Mouse (Mus musculus) right cerebral cortex, postnatal 36 days (tissue): Measurements from ENCODE around the gene Poldip2.

Source experiments
- DNase-seq, 2 experiments: peaks; one replicate each; pipeline ENCODE4 v3.0.0; 2022; ENCODE audit warnings: low spot score in 2 of 2, mixed read lengths in 1 of 2

Poldip2 gene

GRCm38 (mm10) chr11:78544449-78545111, 32.6 kb downstream of the Poldip2 start:
- DNase-seq: no peak

- DNase-seq: no peak
Observed at GRCm38 (mm10) chr11:78545181-78545580, 33.2 kb downstream of the Poldip2 start.

- DNase-seq: no peak
Observed at GRCm38 (mm10) chr11:78547718-78548460, 35.9 kb downstream of the Poldip2 start.

GRCm38 (mm10) chr11:78549491-78549987, 37.5 kb downstream of the Poldip2 start:
- no peak for DNase-seq

GRCm38 (mm10) chr11:78550168-78551058, 38.4 kb downstream of the Poldip2 start, which contains the start of gene Tmem97:
TSS of gene Tmem97 (minus strand) at chr11:78550777.
- peak; percentile 97 to 98 for DNase-seq

- no peak for DNase-seq
Observed at GRCm38 (mm10) chr11:78551059-78551398, 39.0 kb downstream of the Poldip2 start.

GRCm38 (mm10) chr11:78555623-78556022, 43.6 kb downstream of the Poldip2 start:
- no peak for DNase-seq

GRCm38 (mm10) chr11:78556070-78556469, 44.1 kb downstream of the Poldip2 start:
- DNase-seq: no peak

GRCm38 (mm10) chr11:78557241-78557640, 45.2 kb downstream of the Poldip2 start:
- DNase-seq: no peak

GRCm38 (mm10) chr11:78560447-78560846, 48.5 kb downstream of the Poldip2 start:
- peak; percentile 70 to 71 for DNase-seq

- no peak for DNase-seq
Observed at GRCm38 (mm10) chr11:78566775-78567174, 54.8 kb downstream of the Poldip2 start.

- no peak for DNase-seq
Observed at GRCm38 (mm10) chr11:78567614-78568013, 55.6 kb downstream of the Poldip2 start.

- no peak for DNase-seq
Observed at GRCm38 (mm10) chr11:78568827-78569226, 56.8 kb downstream of the Poldip2 start.

GRCm38 (mm10) chr11:78569806-78570205, 57.8 kb downstream of the Poldip2 start:
- DNase-seq: no peak

- peak; percentile 33 to 65 for DNase-seq
Observed at GRCm38 (mm10) chr11:78571441-78571840, 59.4 kb downstream of the Poldip2 start.

GRCm38 (mm10) chr11:78571854-78572253, 59.9 kb downstream of the Poldip2 start:
- no peak for DNase-seq
